Mouse (Mus musculus) spleen, adult 2 months (tissue): ENCODE data around the gene Olfr965.

Experiments
- CTCF ChIP-seq: fragments of 200-500 bp; IDR thresholded peaks from 2 replicates; pipeline ENCODE4 v1.5.1; 2011; ENCODE audit warnings: mild to moderate bottlenecking, inconsistent platforms; ENCODE audit not compliant: insufficient read depth, insufficient read length, insufficient replicate concordance; ENCODE audit errors: extremely low read depth
- POLR2A ChIP-seq: fragments of 200-500 bp; IDR thresholded peaks from 2 replicates; pipeline ENCODE4 v1.6.1; 2011; ENCODE audit warnings: low read depth, low read length, inconsistent platforms

DNA sequence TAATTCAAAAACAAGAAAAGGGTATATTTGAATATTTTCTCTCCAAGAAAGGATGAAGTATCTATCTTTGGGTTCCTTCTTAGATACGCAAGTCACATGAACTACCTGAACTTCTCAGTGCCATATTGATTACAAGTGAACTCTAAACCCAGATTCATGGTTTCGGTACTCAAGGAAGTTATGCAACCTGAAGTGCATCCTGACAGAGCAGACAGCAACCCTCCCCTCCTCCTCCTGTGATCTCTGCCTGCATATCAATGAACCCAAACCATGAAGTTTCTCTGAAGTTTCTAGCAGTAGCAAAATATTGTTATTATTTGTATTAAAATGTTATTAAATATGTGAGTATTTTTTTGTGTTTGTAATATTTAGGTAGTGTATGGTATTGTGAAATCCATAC lies 32.6 kb upstream of the Olfr965 start:
- TF ChIP-seq CTCF (no peak), POLR2A (no peak)
